Mouse (Mus musculus) hindbrain, embryonic 10.5 days (tissue): Measurements from ENCODE around the gene Sympk. TPM values are rescaled to one million over a fixed set of nuclear protein-coding genes. Genes with fewer than 3 reads are reported as not detected.

Source experiments
- DNase-seq: peaks from one replicate; pipeline ENCODE4 v3.0.0-alpha.2; 2017; ENCODE audit warnings: low spot score
- H3K27ac ChIP-seq: fragments of 300-500 bp; sonication (generic); 2 replicates; pipeline ENCODE4 v1.5.1; 2016; ENCODE audit warnings: mild to moderate bottlenecking, moderate library complexity
- H3K27me3 ChIP-seq: fragments of 300-500 bp; sonication (generic); 2 replicates; pipeline ENCODE4 v1.6.1; 2016; ENCODE audit warnings: mild to moderate bottlenecking; ENCODE audit not compliant: poor library complexity, insufficient read depth, severe bottlenecking
- H3K36me3 ChIP-seq: fragments of 300-500 bp; sonication (generic); 2 replicates; pipeline ENCODE4 v1.6.1; 2016; ENCODE audit warnings: mild to moderate bottlenecking, moderate library complexity
- H3K4me1 ChIP-seq: fragments of 300-500 bp; sonication (generic); replicated peaks from 2 replicates; pipeline ENCODE4 v1.6.1; 2016; ENCODE audit warnings: mild to moderate bottlenecking
- H3K4me3 ChIP-seq: fragments of 300-500 bp; sonication (generic); 2 replicates; pipeline ENCODE4 v1.5.1; 2016; ENCODE audit warnings: mild to moderate bottlenecking, moderate library complexity
- H3K9me3 ChIP-seq: fragments of 300-500 bp; sonication (generic); 2 replicates; pipeline ENCODE4 v1.6.1; 2016; ENCODE audit warnings: mild to moderate bottlenecking, moderate library complexity
- WGBS: fragments of 180-500 bp; shearing (Covaris S2); methylation state at CpG from one replicate; pipeline ENCODE4 v1.1.7; 2016; 5-methylcytosine and 5-hydroxymethylcytosine counted together
- polyA plus RNA-seq: library from polyadenylated mRNA; unstranded; fragments of >200 nt; fragmentation: Nextera tagmentation; extraction: Ambion mirVana; gene quantifications from 2 replicates; pipeline ENCODE4 v1.2.1, GENCODE M21; 2016

The Sympk gene
- polyA plus RNA-seq = 45.9 and 57.2 TPM in 2 replicates

- under 1% methylated on average over 50 of the region's 50 CpGs for WGBS
- Histone ChIP-seq H3K9me3 (0 out of 2 replicates have a peak, but pooled peaks cover 3% of the 10 kb centered on the region), H3K36me3 (peaks cover 10% of the 10 kb centered on the region), H3K4me3 (peak within 1 kb of the TSS; percentile 96), H3K27ac (peak within 1 kb of the TSS; percentile 94), H3K27me3 (peaks cover 38% of the 10 kb centered on the region), H3K4me1 (peaks cover 39% of the 10 kb centered on the region)
- DNase-seq = peak; percentile 96
Measured at GRCm38 (mm10) chr7:19024096-19024506, at the start of gene Sympk. TSS of gene Sympk (plus strand) at chr7:19024377.

- H3K4me3 ChIP-seq = no peak overlapping the region
- no peaks in the 10 kb centered on the region for H3K9me3 ChIP-seq
- WGBS = 91% methylated on average over 9 of the region's 9 CpGs
- H3K4me1 ChIP-seq = no peaks in the 10 kb centered on the region
- DNase-seq = no peak
- H3K36me3 ChIP-seq = no peaks in the 10 kb centered on the region
- 0 out of 2 replicates have a peak, but pooled peaks cover 4% of the 10 kb centered on the region for H3K27me3 ChIP-seq
- no peak overlapping the region for H3K27ac ChIP-seq
Measured at GRCm38 (mm10) chr7:18978381-18978780, 45.8 kb upstream of the Sympk start.

GRCm38 (mm10) chr7:18986503-18986902 lies 37.7 kb upstream of the Sympk start:
- 75% methylated on average over 2 of the region's 2 CpGs for WGBS
- no peak overlapping the region for H3K4me3 ChIP-seq
- DNase-seq = no peak
- peaks cover 18% of the 10 kb centered on the region for H3K4me1 ChIP-seq
- H3K27me3 ChIP-seq = peaks cover 13% of the 10 kb centered on the region
- H3K27ac ChIP-seq = no peak overlapping the region
- H3K9me3 ChIP-seq = no peaks in the 10 kb centered on the region
- H3K36me3 ChIP-seq = no peaks in the 10 kb centered on the region

- Histone ChIP-seq H3K36me3 (no peaks in the 10 kb centered on the region), H3K4me1 (peaks cover 24% of the 10 kb centered on the region), H3K27ac (no peak within 1 kb of the TSS), H3K9me3 (no peaks in the 10 kb centered on the region), H3K27me3 (peaks cover 18% of the 10 kb centered on the region), H3K4me3 (no peak within 1 kb of the TSS)
- DNase-seq = no peak
- 73% methylated on average over 2 of the region's 2 CpGs for WGBS
Measured at GRCm38 (mm10) chr7:18987100-18987499, 37.1 kb upstream of the Sympk start, which contains the start of gene Nanos2. TSS of gene Nanos2 (plus strand) at chr7:18987400.

GRCm38 (mm10) chr7:18987747-18988146 lies 36.4 kb upstream of the Sympk start:
- WGBS = 73% methylated on average over 13 of the region's 13 CpGs
- Histone ChIP-seq H3K27me3 (peaks cover 25% of the 10 kb centered on the region), H3K4me1 (peaks cover 30% of the 10 kb centered on the region), H3K27ac (no peak overlapping the region), H3K36me3 (no peaks in the 10 kb centered on the region), H3K4me3 (no peak overlapping the region), H3K9me3 (no peaks in the 10 kb centered on the region)
- no peak for DNase-seq

- DNase-seq = no peak
- no peak overlapping the region for H3K27ac ChIP-seq
- peaks cover 35% of the 10 kb centered on the region for H3K27me3 ChIP-seq
- 73% methylated on average over 6 of the region's 6 CpGs for WGBS
- H3K9me3 ChIP-seq = no peaks in the 10 kb centered on the region
- no peak overlapping the region for H3K4me3 ChIP-seq
- peaks cover 36% of the 10 kb centered on the region for H3K4me1 ChIP-seq
- H3K36me3 ChIP-seq = 0 out of 2 replicates have a peak, but pooled peaks cover 3% of the 10 kb centered on the region
Measured at GRCm38 (mm10) chr7:18988780-18989179, 35.4 kb upstream of the Sympk start.

- H3K27me3 ChIP-seq = peaks cover 38% of the 10 kb centered on the region
- peaks cover 7% of the 10 kb centered on the region; the same call in 1 of the 2 replicates for H3K36me3 ChIP-seq
- H3K4me3 ChIP-seq = peak overlapping the region; percentile 58
- peaks cover 37% of the 10 kb centered on the region for H3K4me1 ChIP-seq
- H3K9me3 ChIP-seq = no peaks in the 10 kb centered on the region
- peak overlapping the region; percentile 88 for H3K27ac ChIP-seq
- peak; percentile 31 for DNase-seq
- 11% methylated on average over 5 of the region's 5 CpGs for WGBS
Measured at GRCm38 (mm10) chr7:18989995-18990394, 34.2 kb upstream of the Sympk start.

GRCm38 (mm10) chr7:18990601-18991295 lies 33.4 kb upstream of the Sympk start, which contains the start of gene Mypop:
TSS of gene Mypop (plus strand) at chr7:18991245.
- Histone ChIP-seq H3K27me3 (peaks cover 38% of the 10 kb centered on the region), H3K4me1 (peaks cover 38% of the 10 kb centered on the region), H3K9me3 (no peaks in the 10 kb centered on the region), H3K27ac (peak within 1 kb of the TSS; percentile 88), H3K4me3 (peak within 1 kb of the TSS; percentile 58), H3K36me3 (peaks cover 12% of the 10 kb centered on the region; the same call in 1 of the 2 replicates)
- peak; percentile 100 for DNase-seq
- WGBS = under 1% methylated on average over 37 of the region's 37 CpGs

GRCm38 (mm10) chr7:18991660-18992293 lies 32.4 kb upstream of the Sympk start:
- H3K36me3 ChIP-seq = peaks cover 22% of the 10 kb centered on the region; the same call in 1 of the 2 replicates
- peaks cover 38% of the 10 kb centered on the region for H3K4me1 ChIP-seq
- no peaks in the 10 kb centered on the region for H3K9me3 ChIP-seq
- H3K27me3 ChIP-seq = peaks cover 38% of the 10 kb centered on the region
- WGBS = under 1% methylated on average over 59 of the region's 59 CpGs
- H3K27ac ChIP-seq = peak overlapping the region; percentile 88
- peak; percentile 43 for DNase-seq
- H3K4me3 ChIP-seq = peak overlapping the region; percentile 58

- Histone ChIP-seq H3K27ac (peak overlapping the region; percentile 88), H3K4me1 (peaks cover 38% of the 10 kb centered on the region), H3K36me3 (peaks cover 24% of the 10 kb centered on the region), H3K4me3 (peak overlapping the region; percentile 58), H3K9me3 (no peaks in the 10 kb centered on the region), H3K27me3 (peaks cover 38% of the 10 kb centered on the region)
- DNase-seq = peak; percentile 44
- 4% methylated on average over 31 of the region's 31 CpGs for WGBS
Measured at GRCm38 (mm10) chr7:18992294-18992675, 31.9 kb upstream of the Sympk start.

GRCm38 (mm10) chr7:18993036-18993435 lies 31.1 kb upstream of the Sympk start:
- Histone ChIP-seq H3K4me1 (peaks cover 38% of the 10 kb centered on the region), H3K27ac (no peak overlapping the region), H3K4me3 (peak overlapping the region; percentile 58; the same call in 1 of the 2 replicates), H3K27me3 (peaks cover 36% of the 10 kb centered on the region), H3K9me3 (no peaks in the 10 kb centered on the region), H3K36me3 (peaks cover 30% of the 10 kb centered on the region)
- 87% methylated on average over 5 of the region's 5 CpGs for WGBS
- no peak for DNase-seq

- WGBS = 48% methylated on average over 9 of the region's 9 CpGs
- no peak overlapping the region for H3K27ac ChIP-seq
- DNase-seq = no peak
Measured at GRCm38 (mm10) chr7:18998835-18999234, 25.3 kb upstream of the Sympk start.

GRCm38 (mm10) chr7:19000421-19000820 lies 23.8 kb upstream of the Sympk start:
- Histone ChIP-seq H3K4me1 (peaks cover 65% of the 10 kb centered on the region), H3K9me3 (no peaks in the 10 kb centered on the region), H3K27ac (peak overlapping the region; percentile 82), H3K4me3 (peak overlapping the region; percentile 50), H3K36me3 (peaks cover 30% of the 10 kb centered on the region), H3K27me3 (no peaks in the 10 kb centered on the region)
- DNase-seq = no peak
- WGBS = 54% methylated on average over 10 of the region's 10 CpGs

More at GRCm38 (mm10) chr7:18998835-18999234, 25.3 kb upstream of the Sympk start:
- no peak overlapping the region for H3K4me3 ChIP-seq
- H3K9me3 ChIP-seq = no peaks in the 10 kb centered on the region
- peaks cover 3% of the 10 kb centered on the region for H3K27me3 ChIP-seq
- H3K4me1 ChIP-seq = peaks cover 52% of the 10 kb centered on the region
- peaks cover 27% of the 10 kb centered on the region for H3K36me3 ChIP-seq
